In the genomic region with DNA sequence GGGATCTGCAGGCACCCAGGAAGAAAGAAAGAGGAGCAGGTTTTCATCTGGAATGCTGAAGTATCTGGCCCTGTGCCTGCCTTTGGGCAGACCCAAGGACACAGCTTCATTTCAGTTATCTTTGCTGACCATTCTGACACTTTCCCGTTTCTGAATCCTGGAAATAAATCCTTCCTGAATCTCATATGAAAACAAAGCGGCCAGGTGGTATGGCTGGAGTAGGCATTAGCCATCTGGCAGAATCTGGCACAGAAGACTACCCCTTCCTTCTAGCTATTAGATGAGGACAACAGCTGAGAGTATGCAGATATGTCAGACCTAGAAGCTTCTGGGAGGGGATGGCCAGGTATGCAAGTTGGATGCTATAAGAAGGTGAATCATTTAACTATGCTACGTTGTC, we compare ENCODE assay signal across 28 mouse cellular contexts. TPM values are rescaled to one million over a fixed set of nuclear protein-coding genes. Genes with fewer than 3 reads are reported as not detected.
DNase-seq lines count a peak whose midpoint lies in the region; ATAC-seq and TF ChIP-seq lines count a peak whose summit lies in the region.
"Had no signal": no experiment of that assay in that cellular context is flagged by ENCODE, and none has a peak within 500 bp of the region (broad histone marks: within the 10 kb centered on the region; RNA-seq: fewer than 3 reads in every experiment).

No protein-coding gene starts in this region.

- DNase-seq in adrenal gland, adult 2 months = peak; percentile 36
- DNase-seq in adrenal gland, adult 8-10 months = no peak
- no peak for DNase-seq in hindbrain, embryonic 11.5 days (ENCODE audit: low spot score)
- peak; percentile 26 to 69 for DNase-seq in cerebellum, adult 2 months
- DNase-seq in cerebellum, postnatal 25 days = peak; percentile 62 to 71
- no peak for DNase-seq in ovary, adult 18-20 months (ENCODE audit: low spot score)
- DNase-seq: heart, postnatal 10 days; kidney, adult 9 months; kidney, postnatal 25 days; layer of hippocampus, adult 9-11 months; liver, embryonic 13.5 days; lung, adult 2 months; lung, postnatal 14 days; right cerebral cortex, adult 18-20 months; right cerebral cortex, postnatal 4 days; thymus, postnatal 25 days had no signal

- no peak overlapping the region for H3K4me2 ChIP-seq in hindbrain, embryonic 16.5 days (ENCODE audit: low read length)
- no peak overlapping the region for H3K4me2 ChIP-seq in hindbrain, embryonic 11.5 days (replicated peaks; ENCODE audit: low read depth, low read length)
- H3K4me2 ChIP-seq in forebrain, embryonic 16.5 days (ENCODE audit: low read length) = no peak overlapping the region
- H3K4me2 ChIP-seq: embryonic facial prominence, embryonic 13.5 days; forebrain, embryonic 13.5 days; heart, embryonic 12.5 days; hindbrain, embryonic 13.5 days; liver, embryonic 13.5 days; midbrain, embryonic 11.5 days had no signal

- H3K9ac ChIP-seq in hindbrain, embryonic 16.5 days (ENCODE audit: low read depth, low read length) = no peak overlapping the region
- no peak overlapping the region for H3K9ac ChIP-seq in hindbrain, embryonic 11.5 days (ENCODE audit: low read depth, low read length)
- H3K9ac ChIP-seq in forebrain, embryonic 16.5 days (replicated peaks; ENCODE audit: low read depth, low read length) = no peak overlapping the region
- H3K9ac ChIP-seq: embryonic facial prominence, embryonic 13.5 days; forebrain, embryonic 13.5 days; heart, embryonic 12.5 days; hindbrain, embryonic 13.5 days; liver, embryonic 13.5 days had no signal

- H3K36me3 ChIP-seq in hindbrain, embryonic 16.5 days (ENCODE audit: control insufficient read depth, insufficient read depth, low read length) = no peaks in the 10 kb centered on the region
- no peaks in the 10 kb centered on the region for H3K36me3 ChIP-seq in hindbrain, embryonic 11.5 days (ENCODE audit: control insufficient read depth, insufficient read depth, low read length)
- no peaks in the 10 kb centered on the region for H3K36me3 ChIP-seq in forebrain, embryonic 16.5 days (ENCODE audit: control insufficient read depth, insufficient read depth)
- H3K36me3 ChIP-seq: embryonic facial prominence, embryonic 13.5 days; heart, embryonic 12.5 days; hindbrain, embryonic 13.5 days; liver, embryonic 13.5 days had no signal

- ATAC-seq in hindbrain, embryonic 16.5 days = peak; percentile 34; the same call in 1 of the 2 replicates
- no peak for ATAC-seq in hindbrain, embryonic 11.5 days (ENCODE audit: low FRiP score)
- no peak for ATAC-seq in forebrain, embryonic 16.5 days
- ATAC-seq: CD4-positive, CD25-positive, alpha-beta regulatory T cell, adult 4 months; forebrain, embryonic 13.5 days; intestine, embryonic 16.5 days had no signal

- no peak for TF ChIP-seq POLR2A in cerebellum, adult 2 months (IDR thresholded peaks at IDR 0.05; ENCODE audit: borderline replicate concordance, insufficient read depth, low read length)

- no peaks in the 10 kb centered on the region for H3K9me3 ChIP-seq in hindbrain, embryonic 16.5 days (ENCODE audit: control insufficient read depth, low read length)
- no peaks in the 10 kb centered on the region for H3K9me3 ChIP-seq in hindbrain, embryonic 11.5 days (ENCODE audit: control insufficient read depth, low read length)
- H3K9me3 ChIP-seq in forebrain, embryonic 16.5 days (ENCODE audit: control insufficient read depth, low read length) = no peaks in the 10 kb centered on the region
- H3K9me3 ChIP-seq: embryonic facial prominence, embryonic 13.5 days; forebrain, embryonic 13.5 days; heart, embryonic 12.5 days; hindbrain, embryonic 13.5 days; liver, embryonic 13.5 days had no signal

- peak overlapping the region; percentile 13; the same call in 1 of the 2 replicates for H3K27ac ChIP-seq in hindbrain, embryonic 16.5 days (ENCODE audit: low read depth, low read length)
- H3K27ac ChIP-seq in hindbrain, embryonic 11.5 days (ENCODE audit: low read depth, low read length) = no peak overlapping the region
- no peak overlapping the region for H3K27ac ChIP-seq in cerebellum, adult 2 months (ENCODE audit: insufficient read depth, low read length)
- no peak overlapping the region for H3K27ac ChIP-seq in forebrain, embryonic 16.5 days (ENCODE audit: low read length)
- H3K27ac ChIP-seq: embryonic facial prominence, embryonic 13.5 days; forebrain, embryonic 13.5 days; hindbrain, embryonic 13.5 days; left cerebral cortex, adult 2 months; liver, embryonic 13.5 days had no signal

- H3K27me3 ChIP-seq in hindbrain, embryonic 16.5 days (replicated peaks; ENCODE audit: control insufficient read depth, insufficient read depth, low read length) = no peaks in the 10 kb centered on the region; the same call in 1 of the 2 replicates
- peaks cover 13% of the 10 kb centered on the region; the same call in 1 of the 2 replicates for H3K27me3 ChIP-seq in hindbrain, embryonic 11.5 days (ENCODE audit: control insufficient read depth, insufficient read depth, low read length)
- H3K27me3 ChIP-seq in cerebellum, adult 2 months (ENCODE audit: control insufficient read depth, insufficient read depth, low read length) = no peaks in the 10 kb centered on the region
- H3K27me3 ChIP-seq in forebrain, embryonic 16.5 days (replicated peaks; ENCODE audit: control insufficient read depth, insufficient read depth, low read length) = 0 out of 2 replicates have a peak, but pooled peaks cover 3% of the 10 kb centered on the region
- H3K27me3 ChIP-seq: heart, embryonic 12.5 days had no signal

- no peak overlapping the region for H3K4me3 ChIP-seq in hindbrain, embryonic 16.5 days (ENCODE audit: low read length)
- H3K4me3 ChIP-seq in hindbrain, embryonic 11.5 days (ENCODE audit: low read depth, low read length) = no peak overlapping the region
- no peak overlapping the region for H3K4me3 ChIP-seq in cerebellum, adult 2 months (replicated peaks; ENCODE audit: insufficient read depth, low read depth, low read length)
- no peak overlapping the region for H3K4me3 ChIP-seq in forebrain, embryonic 16.5 days (replicated peaks; ENCODE audit: low read length)
- H3K4me3 ChIP-seq: embryonic facial prominence, embryonic 13.5 days; erythroblast, embryonic 14.5 days; forebrain, embryonic 13.5 days; heart, embryonic 12.5 days; hindbrain, embryonic 13.5 days; left cerebral cortex, adult 2 months; liver, embryonic 13.5 days had no signal

- H3K4me1 ChIP-seq in hindbrain, embryonic 16.5 days (ENCODE audit: control insufficient read depth, insufficient read depth, low read depth, low read length) = no peaks in the 10 kb centered on the region; the same call in 1 of the 2 replicates
- H3K4me1 ChIP-seq in hindbrain, embryonic 11.5 days (replicated peaks; ENCODE audit: control insufficient read depth, insufficient read depth, low read length) = no peaks in the 10 kb centered on the region
- peaks cover 3% of the 10 kb centered on the region; the same call in 1 of the 2 replicates for H3K4me1 ChIP-seq in cerebellum, adult 2 months (ENCODE audit: control insufficient read depth, insufficient read depth, low read length)
- no peaks in the 10 kb centered on the region for H3K4me1 ChIP-seq in forebrain, embryonic 16.5 days (replicated peaks; ENCODE audit: control insufficient read depth, insufficient read depth, low read length)
- H3K4me1 ChIP-seq: embryonic facial prominence, embryonic 13.5 days; forebrain, embryonic 13.5 days; heart, embryonic 12.5 days; hindbrain, embryonic 13.5 days; liver, embryonic 13.5 days had no signal

- TF ChIP-seq CTCF in cerebellum, adult 2 months (IDR thresholded peaks at IDR 0.05; ENCODE audit: borderline replicate concordance, insufficient read depth, low read depth, low read length) = no peak

- WGBS in hindbrain, embryonic 16.5 days = 78% methylated on average over 3 of the region's 3 CpGs
- 91% methylated on average over 3 of the region's 3 CpGs for WGBS in hindbrain, embryonic 11.5 days
- 15% methylated on average over 3 of the region's 3 CpGs for WGBS in cerebellum, adult 2 months
- WGBS in forebrain, embryonic 16.5 days = 75% methylated on average over 3 of the region's 3 CpGs

RNA-seq across cellular contexts. Expression of a gene that starts 28.4 kb away (rescaled TPM):
- total RNA-seq in adrenal gland, adult 2 months (2021) = 10 to 100 TPM; 22.0 to 26.3 TPM
- polyA plus RNA-seq in adrenal gland, adult 2 months (2012; rRNA removed) = 24.7 and 29.3 TPM in 2 replicates
- total RNA-seq in adrenal gland, adult 8-10 months (2022) = 10 to 100 TPM; 18.7 to 26.4 (median 22.8) TPM
- 16.4 and 22.6 TPM in 2 replicates for polyA plus RNA-seq in hindbrain, embryonic 16.5 days (2015; fragmentation: Nextera tagmentation; extraction: Ambion mirVana)
- polyA plus RNA-seq in hindbrain, embryonic 11.5 days (2014; fragmentation: Nextera tagmentation; extraction: Ambion mirVana) = 7.6 and 8.6 TPM in 2 replicates
- 8.1 and 8.8 TPM in 2 replicates for polyA plus RNA-seq in cerebellum, adult 2 months (2012; rRNA removed)
- polyA plus RNA-seq in forebrain, embryonic 16.5 days (2015; fragmentation: Nextera tagmentation; extraction: Ambion mirVana) = 16.9 and 17.1 TPM in 2 replicates
- total RNA-seq: granulocyte monocyte progenitor cell, adult 5-6 weeks had no signal
- polyA plus RNA-seq: CD4-positive, CD25-positive, alpha-beta regulatory T cell, adult 4 months; erythroblast, embryonic 14.5 days had no signal

Comparison
In these comparisons a context has a peak if more than half of its experiments do, and no peak if none do; other contexts are left out.
1. DNase-seq: peak in adrenal gland, adult 2 months (single experiment), cerebellum, adult 2 months (2 of 2) and cerebellum, postnatal 25 days (2 of 2); none in adrenal gland, adult 8-10 months (single experiment), hindbrain, embryonic 11.5 days (single experiment) and ovary, adult 18-20 months (single experiment).